Mouse (Mus musculus): Measurements from ENCODE around the gene Fam126b. TPM values are rescaled to one million over a fixed set of nuclear protein-coding genes. Genes with fewer than 3 reads are reported as not detected.
"Not testable (repeated sequence)": the region's sequence is repeated elsewhere in the genome, so short reads cannot be mapped to it uniquely, and the experiment has no call there.

Fam126b gene
- polyA plus RNA-seq, 2 experiments: 3.1 to 8.9 TPM

DNA sequence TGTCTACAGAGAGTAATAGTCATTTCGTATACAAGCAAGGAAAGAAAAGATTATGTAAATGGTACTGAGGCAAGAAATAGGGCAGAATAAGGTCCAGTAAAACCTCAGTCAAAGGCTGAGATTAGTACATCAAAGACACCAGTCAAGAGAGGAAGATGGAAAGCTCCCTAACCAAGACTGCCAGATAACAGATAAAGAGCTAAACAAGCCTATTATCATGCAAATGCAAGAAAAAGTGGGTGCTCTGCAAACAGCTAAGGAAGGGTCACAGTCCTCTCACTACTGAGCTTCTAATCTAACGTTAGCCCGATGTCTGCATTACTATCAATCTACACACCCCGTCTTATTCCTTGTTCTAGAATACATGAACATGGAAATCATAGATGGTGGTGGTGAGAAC is 15.7 kb downstream of the Fam126b start:
- no peak for ATAC-seq (ENCODE audit: low FRiP score, low read depth)
- H3K9ac ChIP-seq (ENCODE audit: low read depth, low read length, severe bottlenecking): no peak overlapping the region
- no peaks in the 10 kb centered on the region for H3K4me1 ChIP-seq (ENCODE audit: control insufficient read depth, insufficient read depth, low read length)
- no peaks in the 10 kb centered on the region for H3K36me3 ChIP-seq (ENCODE audit: control insufficient read depth, insufficient read depth, low read length)
- H3K4me2 ChIP-seq (replicated peaks; ENCODE audit: low read depth, low read length, severe bottlenecking): no peak overlapping the region
- no peaks in the 10 kb centered on the region for H3K9me3 ChIP-seq (ENCODE audit: control insufficient read depth, low read length)
- H3K27ac ChIP-seq (replicated peaks; ENCODE audit: low read depth, low read length): no peak overlapping the region
- no peaks in the 10 kb centered on the region for H3K27me3 ChIP-seq (ENCODE audit: control insufficient read depth, insufficient read depth, low read length)
- TF ChIP-seq POLR2A (IDR thresholded peaks at IDR 0.05; ENCODE audit: borderline replicate concordance, extremely low read depth, insufficient read depth, insufficient read length): no peak
- DNase-seq (ENCODE audit: low spot score): no peak
- no peak overlapping the region for H3K4me3 ChIP-seq (replicated peaks; ENCODE audit: low read length)
- WGBS: 56% methylated on average over 4 of the region's 4 CpGs

DNA sequence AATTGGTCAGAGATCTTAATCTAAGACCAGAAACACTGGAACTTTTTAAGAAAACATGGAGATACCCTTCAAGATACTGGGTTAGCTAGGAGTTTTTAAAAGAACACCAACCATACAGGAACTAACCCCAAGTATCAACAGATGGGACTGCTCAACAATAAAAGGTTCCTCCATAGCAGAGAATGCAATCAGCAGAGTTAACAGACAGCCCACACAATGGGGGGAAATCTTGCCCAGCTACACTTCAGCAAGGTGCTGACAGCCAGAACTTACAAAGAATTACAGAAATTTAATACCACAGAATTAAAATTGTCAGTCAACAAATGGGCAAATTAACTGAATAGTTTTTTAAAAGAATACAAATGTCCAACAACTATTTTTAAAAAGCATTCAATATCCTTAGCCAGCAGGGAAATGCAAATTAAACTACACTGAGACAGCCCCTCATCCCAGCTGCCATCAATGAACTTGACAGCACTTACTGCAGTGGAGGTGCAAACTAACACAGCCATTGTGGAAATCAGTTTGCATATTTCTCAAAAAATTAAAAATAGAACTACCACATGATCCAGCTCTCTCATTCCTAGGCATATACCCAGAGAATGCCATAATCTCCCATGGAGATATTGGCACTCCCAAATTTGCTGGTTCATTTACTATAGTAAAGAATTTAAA is 17.5 kb downstream of the Fam126b start:
- no peak overlapping the region for H3K4me2 ChIP-seq (replicated peaks; ENCODE audit: low read depth, low read length, severe bottlenecking)
- no peak for TF ChIP-seq POLR2A (IDR thresholded peaks at IDR 0.05; ENCODE audit: borderline replicate concordance, extremely low read depth, insufficient read depth, insufficient read length)
- no peaks in the 10 kb centered on the region for H3K9me3 ChIP-seq (ENCODE audit: control insufficient read depth, low read length)
- peaks cover 3% of the 10 kb centered on the region; the same call in 1 of the 2 replicates for H3K36me3 ChIP-seq (ENCODE audit: control insufficient read depth, insufficient read depth, low read length)
- H3K27ac ChIP-seq (replicated peaks; ENCODE audit: low read depth, low read length): no peak overlapping the region
- H3K27me3 ChIP-seq (ENCODE audit: control insufficient read depth, insufficient read depth, low read length): no peaks in the 10 kb centered on the region
- H3K9ac ChIP-seq (ENCODE audit: low read depth, low read length, severe bottlenecking): no peak overlapping the region
- H3K4me1 ChIP-seq (ENCODE audit: control insufficient read depth, insufficient read depth, low read length): no peaks in the 10 kb centered on the region
- DNase-seq (ENCODE audit: low spot score) (no peak), ATAC-seq (ENCODE audit: low FRiP score, low read depth) (no peak)
- no peak overlapping the region for H3K4me3 ChIP-seq (replicated peaks; ENCODE audit: low read length)

DNA sequence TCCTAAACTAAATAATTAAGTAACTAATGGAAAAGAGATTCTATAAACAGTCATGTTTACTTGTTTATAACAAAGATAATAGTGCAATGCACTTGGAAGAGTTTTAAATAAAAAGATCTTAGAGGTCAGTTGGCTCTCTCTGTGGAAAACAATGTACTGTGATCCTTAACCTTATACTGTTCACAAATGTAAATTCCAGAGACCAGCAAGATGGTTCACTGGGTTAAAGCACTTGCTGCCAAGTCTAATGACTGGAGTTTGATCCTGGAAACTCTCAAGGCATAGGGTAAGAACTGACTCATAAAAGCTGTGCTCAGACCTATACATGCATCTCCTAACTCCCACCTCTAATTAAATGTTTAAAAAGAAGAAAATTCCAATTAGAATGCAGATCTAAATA is 19.5 kb downstream of the Fam126b start:
- H3K27ac ChIP-seq (replicated peaks; ENCODE audit: low read depth, low read length): no peak overlapping the region
- peaks cover 7% of the 10 kb centered on the region; the same call in 1 of the 2 replicates for H3K36me3 ChIP-seq (ENCODE audit: control insufficient read depth, insufficient read depth, low read length)
- no peak for DNase-seq (ENCODE audit: low spot score)
- no peak for ATAC-seq (ENCODE audit: low FRiP score, low read depth)
- H3K27me3 ChIP-seq (ENCODE audit: control insufficient read depth, insufficient read depth, low read length): no peaks in the 10 kb centered on the region
- H3K9ac ChIP-seq (ENCODE audit: low read depth, low read length, severe bottlenecking): no peak overlapping the region
- no peaks in the 10 kb centered on the region for H3K9me3 ChIP-seq (ENCODE audit: control insufficient read depth, low read length)
- no peak overlapping the region for H3K4me3 ChIP-seq (replicated peaks; ENCODE audit: low read length)
- H3K4me2 ChIP-seq (replicated peaks; ENCODE audit: low read depth, low read length, severe bottlenecking): no peak overlapping the region
- TF ChIP-seq POLR2A (IDR thresholded peaks at IDR 0.05; ENCODE audit: borderline replicate concordance, extremely low read depth, insufficient read depth, insufficient read length): no peak
- no peaks in the 10 kb centered on the region for H3K4me1 ChIP-seq (ENCODE audit: control insufficient read depth, insufficient read depth, low read length)

DNA sequence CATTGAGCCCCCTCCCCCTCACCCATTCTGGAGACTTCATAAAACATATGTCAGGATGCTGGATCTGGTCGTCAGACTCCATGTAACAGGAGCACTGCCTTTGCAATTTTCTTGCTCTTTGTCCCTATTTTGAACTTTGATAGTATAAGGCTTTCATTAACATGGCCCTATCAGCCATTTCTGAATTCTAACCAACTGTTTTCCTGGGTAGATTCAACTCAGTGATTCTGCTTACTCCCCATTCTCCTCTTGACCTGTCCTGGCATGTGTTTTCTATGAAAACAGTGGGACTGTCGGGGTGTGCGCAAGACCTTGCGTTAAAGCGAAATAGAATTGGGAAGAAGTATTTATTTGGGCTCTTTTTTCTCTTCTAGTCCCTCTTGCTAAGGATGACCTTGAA is 21.1 kb downstream of the Fam126b start:
- TF ChIP-seq POLR2A (IDR thresholded peaks at IDR 0.05; ENCODE audit: borderline replicate concordance, extremely low read depth, insufficient read depth, insufficient read length): no peak
- Histone ChIP-seq H3K27me3 (ENCODE audit: control insufficient read depth, insufficient read depth, low read length) (no peaks in the 10 kb centered on the region), H3K27ac (replicated peaks; ENCODE audit: low read depth, low read length) (no peak overlapping the region), H3K4me1 (ENCODE audit: control insufficient read depth, insufficient read depth, low read length) (no peaks in the 10 kb centered on the region), H3K36me3 (ENCODE audit: control insufficient read depth, insufficient read depth, low read length) (peaks cover 9% of the 10 kb centered on the region), H3K4me3 (replicated peaks; ENCODE audit: low read length) (no peak overlapping the region), H3K4me2 (replicated peaks; ENCODE audit: low read depth, low read length, severe bottlenecking) (no peak overlapping the region), H3K9ac (ENCODE audit: low read depth, low read length, severe bottlenecking) (no peak overlapping the region), H3K9me3 (ENCODE audit: control insufficient read depth, low read length) (no peaks in the 10 kb centered on the region)
- ATAC-seq (ENCODE audit: low FRiP score, low read depth): no peak
- no peak for DNase-seq (ENCODE audit: low spot score)
- WGBS: 87% methylated on average over 5 of the region's 5 CpGs

DNA sequence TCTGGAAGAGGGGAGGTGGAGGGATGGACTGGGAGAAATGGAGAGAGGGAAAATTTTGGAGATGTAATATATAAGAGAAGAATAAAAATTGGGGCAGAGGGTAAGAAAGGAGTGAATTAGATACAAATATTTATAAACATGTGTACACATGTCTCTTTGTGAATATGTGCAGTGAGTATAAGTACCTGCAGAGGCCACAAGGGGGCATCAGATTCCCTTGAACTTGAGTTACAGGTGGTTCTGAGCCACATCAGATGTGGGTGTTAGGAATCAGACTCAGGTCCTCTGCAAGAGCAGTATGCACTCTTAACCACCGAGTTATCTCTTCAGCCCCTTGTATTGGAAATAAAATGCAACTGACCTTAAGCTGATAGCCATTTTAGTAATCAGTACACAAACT is 23.7 kb downstream of the Fam126b start:
- Histone ChIP-seq H3K4me3 (replicated peaks; ENCODE audit: low read length) (no peak overlapping the region), H3K9ac (ENCODE audit: low read depth, low read length, severe bottlenecking) (no peak overlapping the region), H3K4me2 (replicated peaks; ENCODE audit: low read depth, low read length, severe bottlenecking) (no peak overlapping the region), H3K9me3 (ENCODE audit: control insufficient read depth, low read length) (no peaks in the 10 kb centered on the region), H3K4me1 (ENCODE audit: control insufficient read depth, insufficient read depth, low read length) (no peaks in the 10 kb centered on the region), H3K27me3 (ENCODE audit: control insufficient read depth, insufficient read depth, low read length) (no peaks in the 10 kb centered on the region), H3K36me3 (ENCODE audit: control insufficient read depth, insufficient read depth, low read length) (peaks cover 12% of the 10 kb centered on the region), H3K27ac (replicated peaks; ENCODE audit: low read depth, low read length) (no peak overlapping the region)
- no peak for ATAC-seq (ENCODE audit: low FRiP score, low read depth)
- DNase-seq (ENCODE audit: low spot score): no peak
- no peak for TF ChIP-seq POLR2A (IDR thresholded peaks at IDR 0.05; ENCODE audit: borderline replicate concordance, extremely low read depth, insufficient read depth, insufficient read length)
- WGBS: 88% methylated on average over 1 of the region's 1 CpGs

DNA sequence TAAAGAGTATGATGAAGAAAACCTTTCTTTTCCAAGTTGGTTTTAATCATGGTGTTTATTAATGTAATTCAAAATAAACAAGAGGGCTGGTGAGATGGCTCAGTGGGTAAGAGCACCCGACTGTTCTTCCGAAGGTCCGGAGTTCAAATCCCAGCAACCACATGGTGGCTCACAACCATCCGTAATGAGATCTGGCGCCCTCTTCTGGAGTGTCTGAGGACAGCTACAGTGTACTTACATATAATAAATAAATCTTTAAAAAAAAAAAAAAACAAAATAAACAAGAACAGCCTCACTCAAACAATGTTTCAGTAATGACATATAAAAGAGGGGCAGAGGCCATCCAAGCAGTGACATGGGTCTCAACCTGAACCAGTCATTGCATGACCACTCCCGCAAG is 25.8 kb downstream of the Fam126b start:
- 90% methylated on average over 5 of the region's 6 CpGs for WGBS
- peaks cover 17% of the 10 kb centered on the region for H3K36me3 ChIP-seq (ENCODE audit: control insufficient read depth, insufficient read depth, low read length)
- H3K9ac ChIP-seq (ENCODE audit: low read depth, low read length, severe bottlenecking); H3K4me1 ChIP-seq (ENCODE audit: control insufficient read depth, insufficient read depth, low read length); ATAC-seq (ENCODE audit: low FRiP score, low read depth); H3K27me3 ChIP-seq (ENCODE audit: control insufficient read depth, insufficient read depth, low read length); H3K4me3 ChIP-seq (replicated peaks; ENCODE audit: low read length); H3K4me2 ChIP-seq (replicated peaks; ENCODE audit: low read depth, low read length, severe bottlenecking); DNase-seq (ENCODE audit: low spot score); H3K9me3 ChIP-seq (ENCODE audit: control insufficient read depth, low read length); H3K27ac ChIP-seq (replicated peaks; ENCODE audit: low read depth, low read length): not testable (repeated sequence)

Measured in limb, embryonic 14.5 days (tissue).